Mouse (Mus musculus) thymus, adult 2 months (tissue): ENCODE measurements around the gene Rps4x.

Experiments
- CTCF ChIP-seq: fragments of 200-500 bp; IDR thresholded peaks from 2 replicates; pipeline ENCODE4 v1.5.1; 2012; ENCODE audit warnings: mild to moderate bottlenecking, control low read depth, low read length, moderate library complexity, borderline replicate concordance; ENCODE audit not compliant: control insufficient read depth, poor library complexity, insufficient read depth; ENCODE audit errors: extremely low read depth
- POLR2A ChIP-seq: fragments of 200-500 bp; IDR thresholded peaks from 2 replicates; pipeline ENCODE4 v1.6.1; 2012; ENCODE audit warnings: mild to moderate bottlenecking, low read length, control low read depth, moderate library complexity; ENCODE audit not compliant: control insufficient read depth, poor library complexity, insufficient read depth; ENCODE audit errors: extremely low read depth

DNA sequence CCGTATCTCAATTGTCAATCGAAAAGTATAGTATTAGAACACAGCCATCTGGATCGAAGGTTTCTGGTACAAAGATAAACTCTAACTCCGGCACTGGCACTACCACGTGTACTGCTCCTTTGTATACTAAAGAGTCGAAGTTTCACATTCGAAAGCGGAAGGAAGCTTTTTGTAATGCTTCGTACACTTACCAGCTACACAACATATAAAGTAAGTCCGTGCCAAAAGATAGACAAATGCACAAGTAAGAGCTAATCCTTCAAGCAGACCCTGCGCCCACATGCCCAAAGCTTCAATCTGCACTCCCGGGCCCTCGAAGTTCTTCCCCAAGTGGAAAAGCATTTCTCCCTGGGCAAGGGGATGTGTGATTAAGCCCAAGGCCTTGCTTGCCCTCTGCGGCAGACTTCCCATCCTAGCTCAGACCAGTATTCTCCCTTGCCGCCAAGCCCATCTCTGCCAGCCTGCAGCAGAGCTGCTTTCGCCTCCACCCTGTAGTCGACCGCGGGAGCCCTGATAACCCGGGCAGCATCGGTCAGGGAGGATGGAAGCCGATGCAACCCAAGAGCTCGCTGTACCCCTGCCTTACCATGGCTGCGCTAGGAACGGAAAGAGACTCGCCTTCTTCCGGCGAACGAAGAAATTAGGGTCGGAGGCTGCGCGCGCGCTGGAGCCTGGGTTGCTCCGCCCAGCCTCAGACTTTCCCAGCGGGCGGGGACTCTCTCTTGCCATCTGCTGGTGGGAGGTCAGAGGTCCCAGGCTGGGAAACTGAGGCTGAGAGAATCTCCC lies at the start of gene Rps4x:
- peak; percentile 70; the same call in 1 of the 2 replicates for TF ChIP-seq CTCF
- peak; percentile 85 for TF ChIP-seq POLR2A
